Mouse (Mus musculus): ENCODE results near the gene Lcn4. TPM values are rescaled to one million over a fixed set of nuclear protein-coding genes. Genes with fewer than 3 reads are reported as not detected.

The Lcn4 gene
- total and polyA plus RNA-seq, 3 experiments, result not detected

- Histone ChIP-seq H3K4me1 (ENCODE audit: insufficient read depth, low read depth, low read length) (peaks cover 4% of the 10 kb centered on the region; the same call in 1 of the 2 replicates), H3K9me3 (replicated peaks) (no peaks in the 10 kb centered on the region), H3K4me3 (ENCODE audit: low read depth, low read length) (no peak overlapping the region), H3K36me3 (replicated peaks) (peaks cover 8% of the 10 kb centered on the region), H3K27me3 (ENCODE audit: insufficient read depth, low read length) (peaks cover 40% of the 10 kb centered on the region)
- DNase-seq (ENCODE audit: low spot score) (no peak), ATAC-seq (ENCODE audit: extremely low read depth, insufficient number of reproducible peaks, low FRiP score, poor library complexity, severe bottlenecking) (no peak)
- TF ChIP-seq POLR2AphosphoS5 (IDR thresholded peaks at IDR 0.05; ENCODE audit: insufficient replicate concordance, low read depth, low read length) (no peak), TAL1 (conservative IDR thresholded peaks at IDR 0.05; ENCODE audit: low read depth, low read length) (no peak), CTCF (IDR thresholded peaks at IDR 0.05; ENCODE audit: low read depth, low read length) (no peak), GATA1 (IDR thresholded peaks at IDR 0.05; ENCODE audit: borderline replicate concordance, low read length) (no peak), GATA2 (IDR thresholded peaks at IDR 0.05; ENCODE audit: borderline replicate concordance, low read depth, low read length) (no peak)
Measured at GRCm38 (mm10) chr2:26628792-26629437, 42.2 kb downstream of the Lcn4 start.

GRCm38 (mm10) chr2:26627921-26628739 lies 43.0 kb downstream of the Lcn4 start, which contains the start of gene Fam69b:
TSS of gene Fam69b (plus strand) at chr2:26628457.
- Histone ChIP-seq H3K4me3 (ENCODE audit: low read depth, low read length) (no peak within 1 kb of the TSS), H3K36me3 (replicated peaks) (peaks cover 2% of the 10 kb centered on the region)
- ATAC-seq (ENCODE audit: extremely low read depth, insufficient number of reproducible peaks, low FRiP score, poor library complexity, severe bottlenecking), result no peak

GRCm38 (mm10) chr2:26626081-26626480 lies 45.0 kb downstream of the Lcn4 start:
- Histone ChIP-seq H3K4me1 (ENCODE audit: insufficient read depth, low read depth, low read length) (peaks cover 4% of the 10 kb centered on the region; the same call in 1 of the 2 replicates), H3K27me3 (ENCODE audit: insufficient read depth, low read length) (peaks cover 35% of the 10 kb centered on the region), H3K9me3 (replicated peaks) (no peaks in the 10 kb centered on the region), H3K36me3 (replicated peaks) (no peaks in the 10 kb centered on the region), H3K4me3 (ENCODE audit: low read depth, low read length) (no peak overlapping the region)
- DNase-seq (ENCODE audit: low spot score), result no peak
- ATAC-seq (ENCODE audit: extremely low read depth, insufficient number of reproducible peaks, low FRiP score, poor library complexity, severe bottlenecking), result no peak
- no peak for TF ChIP-seq TAL1 (conservative IDR thresholded peaks at IDR 0.05; ENCODE audit: low read depth, low read length)
- no peak for TF ChIP-seq POLR2AphosphoS5 (IDR thresholded peaks at IDR 0.05; ENCODE audit: insufficient replicate concordance, low read depth, low read length)
- TF ChIP-seq GATA2 (IDR thresholded peaks at IDR 0.05; ENCODE audit: borderline replicate concordance, low read depth, low read length), result no peak
- TF ChIP-seq GATA1 (IDR thresholded peaks at IDR 0.05; ENCODE audit: borderline replicate concordance, low read length), result no peak
- TF ChIP-seq CTCF (IDR thresholded peaks at IDR 0.05; ENCODE audit: low read depth, low read length), result no peak

More at GRCm38 (mm10) chr2:26627921-26628739, 43.0 kb downstream of the Lcn4 start, which contains the start of gene Fam69b:
- Histone ChIP-seq H3K9me3 (replicated peaks) (no peaks in the 10 kb centered on the region), H3K27me3 (ENCODE audit: insufficient read depth, low read length) (peaks cover 40% of the 10 kb centered on the region), H3K4me1 (ENCODE audit: insufficient read depth, low read depth, low read length) (peaks cover 4% of the 10 kb centered on the region; the same call in 1 of the 2 replicates)
- no peak for DNase-seq (ENCODE audit: low spot score)
- TF ChIP-seq GATA2 (IDR thresholded peaks at IDR 0.05; ENCODE audit: borderline replicate concordance, low read depth, low read length) (no peak), TAL1 (conservative IDR thresholded peaks at IDR 0.05; ENCODE audit: low read depth, low read length) (no peak), GATA1 (IDR thresholded peaks at IDR 0.05; ENCODE audit: borderline replicate concordance, low read length) (no peak), POLR2AphosphoS5 (IDR thresholded peaks at IDR 0.05; ENCODE audit: insufficient replicate concordance, low read depth, low read length) (no peak), CTCF (IDR thresholded peaks at IDR 0.05; ENCODE audit: low read depth, low read length) (no peak)

GRCm38 (mm10) chr2:26625419-26625818 lies 45.7 kb downstream of the Lcn4 start:
- no peak for ATAC-seq (ENCODE audit: extremely low read depth, insufficient number of reproducible peaks, low FRiP score, poor library complexity, severe bottlenecking)
- H3K27me3 ChIP-seq (ENCODE audit: insufficient read depth, low read length), result peaks cover 31% of the 10 kb centered on the region
- no peak for TF ChIP-seq POLR2AphosphoS5 (IDR thresholded peaks at IDR 0.05; ENCODE audit: insufficient replicate concordance, low read depth, low read length)
- no peak for TF ChIP-seq GATA2 (IDR thresholded peaks at IDR 0.05; ENCODE audit: borderline replicate concordance, low read depth, low read length)
- TF ChIP-seq GATA1 (IDR thresholded peaks at IDR 0.05; ENCODE audit: borderline replicate concordance, low read length), result no peak
- TF ChIP-seq TAL1 (conservative IDR thresholded peaks at IDR 0.05; ENCODE audit: low read depth, low read length), result no peak
- TF ChIP-seq CTCF (IDR thresholded peaks at IDR 0.05; ENCODE audit: low read depth, low read length), result no peak
- no peak for DNase-seq (ENCODE audit: low spot score)
- H3K4me1 ChIP-seq (ENCODE audit: insufficient read depth, low read depth, low read length), result peaks cover 4% of the 10 kb centered on the region; the same call in 1 of the 2 replicates
- no peak overlapping the region for H3K4me3 ChIP-seq (ENCODE audit: low read depth, low read length)
- H3K9me3 ChIP-seq (replicated peaks), result no peaks in the 10 kb centered on the region
- H3K36me3 ChIP-seq (replicated peaks), result no peaks in the 10 kb centered on the region

- H3K27me3 ChIP-seq (ENCODE audit: insufficient read depth, low read length), result peaks cover 29% of the 10 kb centered on the region
- DNase-seq (ENCODE audit: low spot score) (no peak), ATAC-seq (ENCODE audit: extremely low read depth, insufficient number of reproducible peaks, low FRiP score, poor library complexity, severe bottlenecking) (no peak)
- TF ChIP-seq GATA1 (IDR thresholded peaks at IDR 0.05; ENCODE audit: borderline replicate concordance, low read length) (no peak), POLR2AphosphoS5 (IDR thresholded peaks at IDR 0.05; ENCODE audit: insufficient replicate concordance, low read depth, low read length) (no peak), TAL1 (conservative IDR thresholded peaks at IDR 0.05; ENCODE audit: low read depth, low read length) (no peak), GATA2 (IDR thresholded peaks at IDR 0.05; ENCODE audit: borderline replicate concordance, low read depth, low read length) (no peak), CTCF (IDR thresholded peaks at IDR 0.05; ENCODE audit: low read depth, low read length) (no peak)
- H3K4me3 ChIP-seq (ENCODE audit: low read depth, low read length), result no peak overlapping the region
- H3K9me3 ChIP-seq (replicated peaks), result no peaks in the 10 kb centered on the region
- no peaks in the 10 kb centered on the region for H3K36me3 ChIP-seq (replicated peaks)
- H3K4me1 ChIP-seq (ENCODE audit: insufficient read depth, low read depth, low read length), result no peaks in the 10 kb centered on the region
Measured at GRCm38 (mm10) chr2:26622984-26623383, 48.1 kb downstream of the Lcn4 start.

- no peak for DNase-seq (ENCODE audit: low spot score)
- no peak for ATAC-seq (ENCODE audit: extremely low read depth, insufficient number of reproducible peaks, low FRiP score, poor library complexity, severe bottlenecking)
- Histone ChIP-seq H3K36me3 (replicated peaks) (no peaks in the 10 kb centered on the region), H3K4me1 (ENCODE audit: insufficient read depth, low read depth, low read length) (no peaks in the 10 kb centered on the region), H3K27me3 (ENCODE audit: insufficient read depth, low read length) (peaks cover 38% of the 10 kb centered on the region), H3K9me3 (replicated peaks) (no peaks in the 10 kb centered on the region), H3K4me3 (ENCODE audit: low read depth, low read length) (no peak overlapping the region)
- TF ChIP-seq GATA2 (IDR thresholded peaks at IDR 0.05; ENCODE audit: borderline replicate concordance, low read depth, low read length) (no peak), GATA1 (IDR thresholded peaks at IDR 0.05; ENCODE audit: borderline replicate concordance, low read length) (no peak), TAL1 (conservative IDR thresholded peaks at IDR 0.05; ENCODE audit: low read depth, low read length) (no peak), CTCF (IDR thresholded peaks at IDR 0.05; ENCODE audit: low read depth, low read length) (no peak)
Measured at GRCm38 (mm10) chr2:26621246-26621645, 49.8 kb downstream of the Lcn4 start.

All from G1E (cell line).